Mouse (Mus musculus) frontal cortex, postnatal 10 days (tissue): Measurements from ENCODE around the gene Fam196a.

Experiments
- DNase-seq, 2 experiments: peaks; one replicate each; pipeline ENCODE4 v3.0.0; 2022; ENCODE audit warnings: low spot score in 2 of 2, mixed read lengths in 1 of 2

Fam196a gene

GRCm38 (mm10) chr7:134840066-134840465 lies 98.2 kb downstream of the Fam196a start:
- DNase-seq: no peak
